Mouse (Mus musculus): ENCODE results near the gene Ykt6. TPM values are rescaled to one million over a fixed set of nuclear protein-coding genes. Genes with fewer than 3 reads are reported as not detected.

Gene Ykt6
- total RNA-seq, 2 experiments from 2014 or later = 17.4 to 44.4 TPM

DNA sequence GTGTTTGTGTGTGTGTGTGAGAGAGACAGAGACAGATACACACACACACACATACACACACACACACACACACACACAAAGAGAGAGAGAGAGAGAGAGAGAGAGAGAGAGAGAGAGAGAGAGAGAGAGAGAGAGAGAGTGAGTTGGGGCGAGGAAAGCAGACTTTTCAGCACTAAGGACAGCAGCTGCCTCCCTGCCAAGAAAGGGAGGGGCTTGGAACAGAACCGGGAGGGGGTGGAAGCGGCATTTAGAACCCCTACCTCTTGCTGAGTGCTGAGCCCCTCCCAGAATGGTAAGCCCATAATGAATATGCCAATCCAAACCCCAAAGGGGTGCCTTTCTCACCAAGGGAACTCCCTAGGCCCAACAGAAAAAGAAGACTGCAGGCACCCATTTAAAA, 60.9 kb downstream of the Ykt6 start:
- peak; percentile 58 for ATAC-seq (replicated peaks; ENCODE audit: poor library complexity)

DNA sequence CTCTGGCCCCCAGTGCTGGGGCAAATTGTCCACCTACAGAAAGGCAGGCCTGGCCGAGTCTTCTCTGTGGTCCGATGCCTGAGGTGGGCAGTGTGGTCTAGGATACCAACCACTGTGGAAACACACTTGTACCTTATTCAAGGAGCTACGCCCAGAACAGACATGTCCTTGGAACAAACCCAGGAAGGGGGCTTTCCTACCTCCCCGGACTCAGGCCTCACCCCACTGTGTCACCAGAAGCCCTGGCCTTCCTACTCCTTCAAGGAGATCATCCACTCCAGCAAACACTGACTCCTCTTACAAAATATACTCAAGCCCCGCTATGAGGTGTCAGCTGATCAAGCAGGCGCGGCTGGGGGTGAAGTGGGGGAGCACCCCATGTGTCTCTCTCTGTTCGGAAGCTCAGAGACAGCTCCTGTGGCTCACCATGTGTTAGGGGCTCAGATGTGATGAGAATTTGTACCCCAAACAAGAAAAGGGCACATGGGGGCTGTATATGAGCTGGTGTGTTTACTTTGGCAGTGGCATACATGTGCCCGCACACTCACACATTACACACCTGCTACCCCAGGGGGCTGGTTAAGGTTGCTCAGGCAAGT, 61.4 kb downstream of the Ykt6 start:
- no peak for ATAC-seq (replicated peaks; ENCODE audit: poor library complexity)

Other genes starting within 250 kb of the Ykt6 start
- gene Mrps24, start 240.0 kb upstream of the Ykt6 start, total RNA-seq (2015) = 85.7 and 101 TPM in 2 replicates
- gene Mrps24, start 240.0 kb upstream of the Ykt6 start, total RNA-seq (2017) = 42.5 and 58.5 TPM in 2 replicates
- 4.1 and 4.5 TPM in 2 replicates for gene Urgcp, start 193.3 kb upstream of the Ykt6 start, total RNA-seq (2015)
- gene Urgcp, start 193.3 kb upstream of the Ykt6 start, total RNA-seq (2017) = 7.0 and 7.1 TPM in 2 replicates
- gene Dbnl, start 167.2 kb upstream of the Ykt6 start, total RNA-seq (2015) = 43.9 and 44.5 TPM in 2 replicates
- 85.9 and 92.9 TPM in 2 replicates for gene Dbnl, start 167.2 kb upstream of the Ykt6 start, total RNA-seq (2017)
- not detected in 2 replicates for gene Pgam2, start 152.0 kb upstream of the Ykt6 start, total RNA-seq (2015)
- not detected in 2 replicates for gene Pgam2, start 152.0 kb upstream of the Ykt6 start, total RNA-seq (2017)
- 2.1 and 3.3 TPM in 2 replicates for gene Polm, start 117.7 kb upstream of the Ykt6 start, total RNA-seq (2015)
- gene Polm, start 117.7 kb upstream of the Ykt6 start, total RNA-seq (2017) = 1.3 and 1.4 TPM in 2 replicates
- not detected in 2 replicates for gene Aebp1, start 93.7 kb upstream of the Ykt6 start, total RNA-seq (2015)
- gene Aebp1, start 93.7 kb upstream of the Ykt6 start, total RNA-seq (2017) = not detected in 2 replicates
- gene Pold2, start 77.4 kb upstream of the Ykt6 start, total RNA-seq (2015) = 63.9 and 65.8 TPM in 2 replicates
- 48.4 and 52.0 TPM in 2 replicates for gene Pold2, start 77.4 kb upstream of the Ykt6 start, total RNA-seq (2017)
- gene Myl7, start 56.9 kb upstream of the Ykt6 start, total RNA-seq (2015) = not detected in 2 replicates
- gene Myl7, start 56.9 kb upstream of the Ykt6 start, total RNA-seq (2017) = not detected in 2 replicates
- not detected in 2 replicates for gene Gck, start 5.6 kb upstream of the Ykt6 start, total RNA-seq (2015)
- not detected in 2 replicates for gene Gck, start 5.6 kb upstream of the Ykt6 start, total RNA-seq (2017)
- gene Camk2b, start 110.7 kb downstream of the Ykt6 start, total RNA-seq (2015) = 1.2 and 1.8 TPM in 2 replicates
- 0.83 and 1.7 TPM in 2 replicates for gene Camk2b, start 110.7 kb downstream of the Ykt6 start, total RNA-seq (2017)
- gene A730071L15Rik, start 244.3 kb downstream of the Ykt6 start, total RNA-seq (2015) = 0.42 and 0.67 TPM in 2 replicates
- 0.51 and 1.7 TPM in 2 replicates for gene A730071L15Rik, start 244.3 kb downstream of the Ykt6 start, total RNA-seq (2017)
- gene Nudcd3, start 244.7 kb downstream of the Ykt6 start, total RNA-seq (2015) = 15.6 and 22.7 TPM in 2 replicates
- 33.4 and 36.9 TPM in 2 replicates for gene Nudcd3, start 244.7 kb downstream of the Ykt6 start, total RNA-seq (2017)